Mouse (Mus musculus): Measurements from ENCODE around the gene Dock7. TPM values are rescaled to one million over a fixed set of nuclear protein-coding genes. Genes with fewer than 3 reads are reported as not detected.
"Not testable (repeated sequence)": the region's sequence is repeated elsewhere in the genome, so short reads cannot be mapped to it uniquely, and the experiment has no call there.

Gene Dock7
- polyA plus RNA-seq, 1 experiment from 2014 or later = 84.5 TPM

DNA sequence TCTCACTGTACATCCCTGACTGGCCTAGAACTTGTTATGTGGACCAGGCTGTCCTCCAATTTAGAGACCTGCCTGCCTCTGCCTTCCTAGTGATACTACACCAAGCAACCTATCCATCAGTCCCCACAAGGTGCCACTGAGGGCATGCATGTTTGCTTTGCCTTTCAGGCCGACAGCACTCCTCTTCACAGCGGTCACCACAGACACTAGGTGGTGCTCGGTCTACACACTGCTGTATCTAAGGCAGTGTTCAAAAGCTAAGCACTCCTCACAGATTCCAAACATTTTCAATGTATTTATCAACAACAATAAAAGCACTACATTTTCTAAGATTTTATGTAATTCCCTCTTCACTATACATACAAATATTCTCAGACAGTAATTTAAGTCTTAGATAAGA lies 150.8 kb downstream of the Dock7 start:
- Histone ChIP-seq H3K4me2 (replicated peaks; ENCODE audit: low read depth, low read length) (no peak overlapping the region), H3K4me1 (ENCODE audit: control insufficient read depth, insufficient read depth, low read length) (no peaks in the 10 kb centered on the region), H3K9ac (ENCODE audit: low read depth, low read length) (no peak overlapping the region), H3K4me3 (ENCODE audit: low read length) (no peak overlapping the region), H3K36me3 (ENCODE audit: control insufficient read depth, insufficient read depth, low read length) (peaks cover 75% of the 10 kb centered on the region), H3K27ac (ENCODE audit: low read depth, low read length) (no peak overlapping the region), H3K9me3 (ENCODE audit: control insufficient read depth, low read length) (no peaks in the 10 kb centered on the region), H3K27me3 (ENCODE audit: control insufficient read depth, insufficient read depth, low read length) (no peaks in the 10 kb centered on the region)
- ATAC-seq (ENCODE audit: low FRiP score, low TSS enrichment) = no peak
- 93% methylated on average over 3 of the region's 3 CpGs for WGBS

DNA sequence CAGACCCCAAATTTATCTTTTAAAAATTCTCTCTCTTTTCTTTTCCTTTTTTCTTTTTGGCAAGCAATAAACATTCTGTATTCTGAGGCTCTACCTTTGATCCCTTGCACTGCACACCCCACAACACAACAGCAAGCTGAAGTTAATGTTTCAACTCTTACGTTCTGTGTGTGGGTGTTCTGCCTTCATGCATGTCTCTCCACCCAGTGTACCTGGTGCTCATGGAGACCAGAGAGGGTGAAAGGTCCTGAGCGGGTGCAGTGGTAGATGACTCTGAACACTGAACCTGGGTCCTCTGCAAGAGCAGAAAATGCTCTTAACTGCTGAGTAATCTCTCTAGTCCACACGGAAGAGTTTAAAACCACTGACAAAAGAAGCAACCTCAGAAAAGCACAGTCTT lies 160.5 kb downstream of the Dock7 start:
- Histone ChIP-seq H3K9me3 (ENCODE audit: control insufficient read depth, low read length) (no peaks in the 10 kb centered on the region), H3K36me3 (ENCODE audit: control insufficient read depth, insufficient read depth, low read length) (peaks cover 53% of the 10 kb centered on the region), H3K4me2 (replicated peaks; ENCODE audit: low read depth, low read length) (no peak overlapping the region), H3K4me3 (ENCODE audit: low read length) (no peak overlapping the region), H3K27ac (ENCODE audit: low read depth, low read length) (no peak overlapping the region), H3K27me3 (ENCODE audit: control insufficient read depth, insufficient read depth, low read length) (no peaks in the 10 kb centered on the region), H3K4me1 (ENCODE audit: control insufficient read depth, insufficient read depth, low read length) (no peaks in the 10 kb centered on the region), H3K9ac (ENCODE audit: low read depth, low read length) (no peak overlapping the region)
- 88% methylated on average over 3 of the region's 3 CpGs for WGBS
- no peak for ATAC-seq (ENCODE audit: low FRiP score, low TSS enrichment)

DNA sequence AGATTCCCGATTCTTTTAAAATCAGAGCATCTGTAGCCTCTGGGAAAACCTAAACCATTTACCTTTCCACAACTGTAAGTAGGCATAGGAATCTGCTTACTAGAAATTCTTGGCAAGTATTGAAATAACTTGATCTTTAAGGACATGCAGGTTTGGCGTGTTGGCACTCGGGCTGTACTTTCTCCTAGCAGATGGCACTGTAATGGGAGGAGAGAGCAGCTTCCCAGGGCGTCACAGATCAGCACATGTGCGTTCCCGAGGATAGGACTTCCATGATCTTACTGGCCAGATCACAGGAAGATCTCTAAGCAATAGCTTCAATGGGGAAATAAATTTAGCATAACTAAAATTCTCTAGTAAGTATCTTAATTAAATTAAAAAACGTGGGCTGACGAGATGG lies 164.7 kb downstream of the Dock7 start:
- Histone ChIP-seq H3K4me3 (ENCODE audit: low read length) (no peak overlapping the region), H3K9ac (ENCODE audit: low read depth, low read length) (no peak overlapping the region), H3K4me1 (ENCODE audit: control insufficient read depth, insufficient read depth, low read length) (no peaks in the 10 kb centered on the region), H3K9me3 (ENCODE audit: control insufficient read depth, low read length) (no peaks in the 10 kb centered on the region), H3K36me3 (ENCODE audit: control insufficient read depth, insufficient read depth, low read length) (peaks cover 46% of the 10 kb centered on the region), H3K27me3 (ENCODE audit: control insufficient read depth, insufficient read depth, low read length) (no peaks in the 10 kb centered on the region), H3K27ac (ENCODE audit: low read depth, low read length) (no peak overlapping the region), H3K4me2 (replicated peaks; ENCODE audit: low read depth, low read length) (no peak overlapping the region)
- ATAC-seq (ENCODE audit: low FRiP score, low TSS enrichment) = no peak
- 92% methylated on average over 8 of the region's 8 CpGs for WGBS

DNA sequence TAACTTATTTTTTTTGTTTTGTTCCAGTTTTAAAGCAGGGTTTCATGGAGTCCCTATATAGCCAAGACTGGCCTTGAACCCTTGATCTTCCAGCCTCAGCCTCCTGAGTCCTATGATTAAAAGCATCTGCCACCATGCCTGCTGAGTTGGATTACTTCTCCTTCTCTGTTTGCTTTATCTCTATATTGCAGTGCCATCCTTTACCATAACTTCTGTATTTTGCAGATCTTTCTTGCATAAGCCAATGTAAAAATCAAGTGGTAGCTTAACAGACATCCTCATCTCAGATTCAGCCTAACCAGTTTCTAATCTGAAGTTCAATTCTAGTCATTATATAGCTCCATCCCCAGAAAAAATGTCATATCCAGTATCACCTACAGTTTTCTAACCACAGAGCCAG lies 170.2 kb downstream of the Dock7 start:
- no peak for ATAC-seq (ENCODE audit: low FRiP score, low TSS enrichment)

DNA sequence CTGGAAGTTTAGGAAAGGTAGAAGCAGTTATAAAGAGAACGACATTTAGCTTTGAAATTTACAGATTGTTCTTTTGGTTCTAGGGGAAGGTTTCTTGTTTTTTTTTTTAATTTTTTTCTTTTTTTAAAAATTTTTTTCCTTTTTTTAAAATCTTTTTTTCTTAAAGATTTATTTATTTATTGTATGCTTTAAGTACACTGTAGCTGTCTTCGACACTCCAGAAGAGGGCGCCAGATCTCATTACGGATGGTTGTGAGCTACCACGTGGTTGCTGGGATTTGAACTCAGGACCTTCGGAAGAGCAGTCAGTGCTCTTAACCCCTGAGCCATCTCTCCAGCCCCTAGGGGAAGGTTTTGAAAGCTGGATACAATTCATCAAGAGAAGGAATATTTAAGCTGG lies 182.5 kb downstream of the Dock7 start:
- H3K27me3 ChIP-seq (ENCODE audit: control insufficient read depth, insufficient read depth, low read length); H3K4me3 ChIP-seq (ENCODE audit: low read length); H3K9me3 ChIP-seq (ENCODE audit: control insufficient read depth, low read length); H3K4me1 ChIP-seq (ENCODE audit: control insufficient read depth, insufficient read depth, low read length); ATAC-seq (ENCODE audit: low FRiP score, low TSS enrichment); H3K9ac ChIP-seq (ENCODE audit: low read depth, low read length); H3K4me2 ChIP-seq (replicated peaks; ENCODE audit: low read depth, low read length); H3K27ac ChIP-seq (ENCODE audit: low read depth, low read length): not testable (repeated sequence)
- peaks cover 64% of the 10 kb centered on the region for H3K36me3 ChIP-seq (ENCODE audit: control insufficient read depth, insufficient read depth, low read length)
- WGBS = 92% methylated on average over 6 of the region's 6 CpGs

More for the DNA sequence above, 170.2 kb downstream of the Dock7 start:
- Histone ChIP-seq H3K9me3 (ENCODE audit: control insufficient read depth, low read length) (no peaks in the 10 kb centered on the region), H3K36me3 (ENCODE audit: control insufficient read depth, insufficient read depth, low read length) (peaks cover 20% of the 10 kb centered on the region), H3K4me1 (ENCODE audit: control insufficient read depth, insufficient read depth, low read length) (no peaks in the 10 kb centered on the region), H3K4me3 (ENCODE audit: low read length) (no peak overlapping the region), H3K27ac (ENCODE audit: low read depth, low read length) (no peak overlapping the region), H3K4me2 (replicated peaks; ENCODE audit: low read depth, low read length) (no peak overlapping the region), H3K27me3 (ENCODE audit: control insufficient read depth, insufficient read depth, low read length) (no peaks in the 10 kb centered on the region), H3K9ac (ENCODE audit: low read depth, low read length) (no peak overlapping the region)

DNA sequence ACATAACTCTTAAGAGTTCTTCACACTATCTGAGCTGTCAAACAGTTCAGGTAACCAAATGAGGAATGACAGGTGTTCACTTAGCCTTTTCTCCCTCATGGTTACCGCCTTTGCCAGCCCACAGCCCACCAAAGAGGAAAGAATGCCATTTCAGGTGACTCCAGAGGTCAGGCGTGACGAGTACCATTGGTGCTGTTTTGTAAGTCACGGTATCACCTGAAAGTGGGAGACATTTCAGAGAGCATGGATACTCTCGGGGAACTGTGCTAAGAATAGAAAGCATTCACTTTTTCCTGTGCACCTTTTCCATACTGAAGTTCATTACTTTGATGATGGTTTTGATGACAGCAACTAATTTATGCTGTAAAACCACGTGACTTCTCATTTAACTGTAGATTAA lies 184.7 kb downstream of the Dock7 start:
- Histone ChIP-seq H3K9me3 (ENCODE audit: control insufficient read depth, low read length) (no peaks in the 10 kb centered on the region), H3K4me1 (ENCODE audit: control insufficient read depth, insufficient read depth, low read length) (no peaks in the 10 kb centered on the region), H3K27me3 (ENCODE audit: control insufficient read depth, insufficient read depth, low read length) (no peaks in the 10 kb centered on the region), H3K27ac (ENCODE audit: low read depth, low read length) (no peak overlapping the region), H3K36me3 (ENCODE audit: control insufficient read depth, insufficient read depth, low read length) (peaks cover 65% of the 10 kb centered on the region), H3K4me3 (ENCODE audit: low read length) (no peak overlapping the region), H3K9ac (ENCODE audit: low read depth, low read length) (no peak overlapping the region), H3K4me2 (replicated peaks; ENCODE audit: low read depth, low read length) (no peak overlapping the region)
- no peak for ATAC-seq (ENCODE audit: low FRiP score, low TSS enrichment)
- WGBS = 83% methylated on average over 6 of the region's 6 CpGs

DNA sequence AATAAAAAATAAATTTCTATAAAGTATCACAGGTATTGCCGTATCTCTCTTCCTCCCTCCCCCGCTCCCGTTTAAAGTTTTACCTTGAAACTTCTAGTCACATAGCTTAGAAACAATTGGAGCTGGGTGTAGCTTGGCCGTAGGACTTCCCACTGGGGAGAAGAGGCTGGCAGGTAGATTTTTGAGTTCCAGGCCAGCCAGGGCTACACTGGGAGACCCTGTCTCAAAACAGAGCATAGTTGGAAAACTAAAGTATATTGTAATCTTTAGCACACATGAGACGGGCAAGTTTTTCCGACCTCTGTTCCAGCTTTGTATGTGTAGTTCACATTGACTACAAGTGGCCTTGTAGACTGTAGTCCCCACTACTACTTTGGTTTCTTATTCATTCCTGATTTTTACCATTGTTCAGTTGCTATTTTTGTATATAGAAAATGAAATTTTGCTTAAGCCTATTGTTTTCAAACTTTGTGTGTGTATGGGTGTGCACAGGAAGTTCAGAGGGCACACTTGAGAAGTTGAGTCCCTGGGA lies 195.4 kb downstream of the Dock7 start:
- peak overlapping the region; percentile 64 for H3K4me3 ChIP-seq (ENCODE audit: low read length)
- H3K36me3 ChIP-seq (ENCODE audit: control insufficient read depth, insufficient read depth, low read length) = peaks cover 21% of the 10 kb centered on the region
- WGBS = 14% methylated on average over 6 of the region's 6 CpGs
- no peak for ATAC-seq (ENCODE audit: low FRiP score, low TSS enrichment)
- no peaks in the 10 kb centered on the region for H3K9me3 ChIP-seq (ENCODE audit: control insufficient read depth, low read length)
- H3K27ac ChIP-seq (ENCODE audit: low read depth, low read length) = no peak overlapping the region
- peaks cover 7% of the 10 kb centered on the region; the same call in 1 of the 2 replicates for H3K4me1 ChIP-seq (ENCODE audit: control insufficient read depth, insufficient read depth, low read length)
- H3K9ac ChIP-seq (ENCODE audit: low read depth, low read length) = peak overlapping the region; percentile 88; the same call in 1 of the 2 replicates
- H3K4me2 ChIP-seq (replicated peaks; ENCODE audit: low read depth, low read length) = peak overlapping the region; percentile 63
- H3K27me3 ChIP-seq (ENCODE audit: control insufficient read depth, insufficient read depth, low read length) = no peaks in the 10 kb centered on the region

DNA sequence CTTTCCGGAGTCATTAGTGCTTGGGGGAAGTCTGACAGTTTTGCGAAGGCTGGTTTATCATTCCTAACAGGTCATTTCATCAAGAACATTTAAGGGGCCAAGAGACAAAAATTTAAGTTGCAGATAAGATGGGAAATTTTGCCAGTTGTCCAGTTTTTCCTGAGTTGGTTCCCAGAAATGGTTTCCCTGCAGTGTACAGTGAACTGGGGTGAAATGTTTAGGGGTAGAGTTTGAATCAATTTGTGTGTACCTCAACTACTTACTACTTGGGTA lies 195.9 kb downstream of the Dock7 start:
- H3K4me1 ChIP-seq (ENCODE audit: control insufficient read depth, insufficient read depth, low read length) = peaks cover 7% of the 10 kb centered on the region; the same call in 1 of the 2 replicates
- H3K27ac ChIP-seq (ENCODE audit: low read depth, low read length) = no peak overlapping the region
- peak overlapping the region; percentile 64 for H3K4me3 ChIP-seq (ENCODE audit: low read length)
- H3K9me3 ChIP-seq (ENCODE audit: control insufficient read depth, low read length) = no peaks in the 10 kb centered on the region
- H3K4me2 ChIP-seq (replicated peaks; ENCODE audit: low read depth, low read length) = peak overlapping the region; percentile 63
- WGBS = 4% methylated on average over 2 of the region's 2 CpGs
- H3K36me3 ChIP-seq (ENCODE audit: control insufficient read depth, insufficient read depth, low read length) = peaks cover 16% of the 10 kb centered on the region
- ATAC-seq (ENCODE audit: low FRiP score, low TSS enrichment) = no peak
- peak overlapping the region; percentile 88 for H3K9ac ChIP-seq (ENCODE audit: low read depth, low read length)
- H3K27me3 ChIP-seq (ENCODE audit: control insufficient read depth, insufficient read depth, low read length) = no peaks in the 10 kb centered on the region

DNA sequence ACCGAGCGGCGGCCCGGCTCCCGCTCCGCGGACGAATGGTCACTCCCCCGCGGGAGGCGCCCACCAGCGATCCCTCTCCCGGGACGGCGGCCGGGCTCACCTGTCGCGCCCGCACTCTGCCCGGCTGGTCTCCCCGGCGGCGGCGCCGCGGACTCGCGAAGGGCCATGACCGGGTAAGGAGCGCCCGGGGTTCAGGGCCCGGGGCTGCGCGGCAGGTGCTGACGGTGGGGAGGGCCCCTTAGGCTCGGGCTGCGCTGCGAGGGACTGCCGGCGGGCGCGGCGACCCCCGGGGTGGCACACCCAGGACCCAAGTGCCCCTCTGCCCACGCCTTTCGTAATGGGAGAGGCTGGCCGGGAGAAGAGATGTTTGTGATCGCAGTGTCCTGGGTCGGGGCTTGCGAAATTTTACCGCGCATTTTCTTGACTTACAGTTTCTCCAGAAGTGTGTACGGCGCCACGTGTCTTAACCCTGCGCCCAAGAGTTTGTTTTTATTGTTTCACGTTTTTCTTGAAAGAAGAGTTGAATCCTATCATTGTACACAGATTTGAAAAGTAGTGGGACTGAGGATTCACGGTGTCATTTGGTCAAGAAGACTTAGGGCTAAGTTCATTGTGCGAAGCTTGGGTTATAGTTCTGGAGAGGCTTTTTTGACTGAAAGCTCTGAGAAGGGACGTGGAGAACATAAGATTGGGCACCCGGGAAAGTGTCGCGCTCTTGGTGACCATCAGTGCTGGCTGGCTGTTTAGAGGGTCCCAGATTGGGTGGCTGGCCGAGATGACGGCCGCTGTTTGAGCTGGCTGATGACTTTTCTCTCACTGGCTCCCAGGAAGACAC lies 196.4 kb downstream of the Dock7 start:
- peak; percentile 28; the same call in 1 of the 2 replicates for ATAC-seq (ENCODE audit: low FRiP score, low TSS enrichment)
- peak overlapping the region; percentile 64 for H3K4me3 ChIP-seq (ENCODE audit: low read length)
- H3K27me3 ChIP-seq (ENCODE audit: control insufficient read depth, insufficient read depth, low read length) = no peaks in the 10 kb centered on the region
- peaks cover 13% of the 10 kb centered on the region for H3K36me3 ChIP-seq (ENCODE audit: control insufficient read depth, insufficient read depth, low read length)
- peaks cover 7% of the 10 kb centered on the region; the same call in 1 of the 2 replicates for H3K4me1 ChIP-seq (ENCODE audit: control insufficient read depth, insufficient read depth, low read length)
- H3K4me2 ChIP-seq (replicated peaks; ENCODE audit: low read depth, low read length) = peak overlapping the region; percentile 63
- under 1% methylated on average over 66 of the region's 66 CpGs for WGBS
- peak overlapping the region; percentile 88 for H3K9ac ChIP-seq (ENCODE audit: low read depth, low read length)
- H3K27ac ChIP-seq (ENCODE audit: low read depth, low read length) = peak overlapping the region; percentile 100
- no peaks in the 10 kb centered on the region for H3K9me3 ChIP-seq (ENCODE audit: control insufficient read depth, low read length)
